Mouse (Mus musculus): ENCODE measurements at regions not wholly inside any gene's neighbourhood (a gene's known extent, or its start where the extent isn't known, plus 50 kb on each side); places are given as distances from the start of the nearest gene placed in this dataset.

GRCm38 (mm10) chr5:85677872-85678271 lies 387.5 kb downstream of the Cenpc1 start:
- Histone ChIP-seq H3K4me1 (replicated peaks; ENCODE audit: low read depth, low read length) (no peaks in the 10 kb centered on the region), H3K36me3 (ENCODE audit: insufficient read depth, low read length) (no peaks in the 10 kb centered on the region), H3K9me3 (ENCODE audit: low read length) (no peaks in the 10 kb centered on the region), H3K4me3 (replicated peaks; ENCODE audit: low read length) (no peak overlapping the region), H3K27me3 (ENCODE audit: insufficient read depth, low read length) (no peaks in the 10 kb centered on the region)
- no peak for TF ChIP-seq NANOG (IDR thresholded peaks at IDR 0.05; ENCODE audit: borderline replicate concordance, low read length)
- no peak for TF ChIP-seq CTCF (conservative IDR thresholded peaks at IDR 0.05; ENCODE audit: low read length)
- no peak for TF ChIP-seq POU5F1 (IDR thresholded peaks at IDR 0.05; ENCODE audit: borderline replicate concordance, low read length)

GRCm38 (mm10) chr5:85671121-85671520 lies 394.3 kb downstream of the Cenpc1 start:
- no peaks in the 10 kb centered on the region for H3K4me1 ChIP-seq (replicated peaks; ENCODE audit: low read depth, low read length)

GRCm38 (mm10) chr5:85661487-85661886 lies 403.9 kb downstream of the Cenpc1 start:
- H3K36me3 ChIP-seq (ENCODE audit: insufficient read depth, low read length): no peaks in the 10 kb centered on the region
- TF ChIP-seq CTCF (conservative IDR thresholded peaks at IDR 0.05; ENCODE audit: low read length) (no peak), POU5F1 (IDR thresholded peaks at IDR 0.05; ENCODE audit: borderline replicate concordance, low read length) (no peak), NANOG (IDR thresholded peaks at IDR 0.05; ENCODE audit: borderline replicate concordance, low read length) (no peak)
- H3K4me1 ChIP-seq (replicated peaks; ENCODE audit: low read depth, low read length): no peaks in the 10 kb centered on the region
- H3K27me3 ChIP-seq (ENCODE audit: insufficient read depth, low read length): no peaks in the 10 kb centered on the region
- no peak overlapping the region for H3K4me3 ChIP-seq (replicated peaks; ENCODE audit: low read length)
- H3K9me3 ChIP-seq (ENCODE audit: low read length): no peaks in the 10 kb centered on the region

More at GRCm38 (mm10) chr5:85671121-85671520, 394.3 kb downstream of the Cenpc1 start:
- no peak for TF ChIP-seq CTCF (conservative IDR thresholded peaks at IDR 0.05; ENCODE audit: low read length)
- no peak for TF ChIP-seq POU5F1 (IDR thresholded peaks at IDR 0.05; ENCODE audit: borderline replicate concordance, low read length)
- Histone ChIP-seq H3K9me3 (ENCODE audit: low read length) (no peaks in the 10 kb centered on the region), H3K4me3 (replicated peaks; ENCODE audit: low read length) (no peak overlapping the region), H3K27me3 (ENCODE audit: insufficient read depth, low read length) (no peaks in the 10 kb centered on the region), H3K36me3 (ENCODE audit: insufficient read depth, low read length) (no peaks in the 10 kb centered on the region)

- TF ChIP-seq NANOG (IDR thresholded peaks at IDR 0.05; ENCODE audit: borderline replicate concordance, low read length): no peak
- TF ChIP-seq POU5F1 (IDR thresholded peaks at IDR 0.05; ENCODE audit: borderline replicate concordance, low read length): no peak
- TF ChIP-seq CTCF (conservative IDR thresholded peaks at IDR 0.05; ENCODE audit: low read length): no peak
- Histone ChIP-seq H3K36me3 (ENCODE audit: insufficient read depth, low read length) (no peaks in the 10 kb centered on the region), H3K4me3 (replicated peaks; ENCODE audit: low read length) (no peak overlapping the region), H3K27me3 (ENCODE audit: insufficient read depth, low read length) (no peaks in the 10 kb centered on the region), H3K4me1 (replicated peaks; ENCODE audit: low read depth, low read length) (no peaks in the 10 kb centered on the region), H3K9me3 (ENCODE audit: low read length) (no peaks in the 10 kb centered on the region)
Observed at GRCm38 (mm10) chr5:85621078-85621477, 444.3 kb downstream of the Cenpc1 start.

- H3K36me3 ChIP-seq (ENCODE audit: insufficient read depth, low read length): no peaks in the 10 kb centered on the region
- no peaks in the 10 kb centered on the region for H3K27me3 ChIP-seq (ENCODE audit: insufficient read depth, low read length)
- TF ChIP-seq CTCF (conservative IDR thresholded peaks at IDR 0.05; ENCODE audit: low read length) (no peak), POU5F1 (IDR thresholded peaks at IDR 0.05; ENCODE audit: borderline replicate concordance, low read length) (no peak), NANOG (IDR thresholded peaks at IDR 0.05; ENCODE audit: borderline replicate concordance, low read length) (no peak)
- H3K4me1 ChIP-seq (replicated peaks; ENCODE audit: low read depth, low read length): no peaks in the 10 kb centered on the region
- no peaks in the 10 kb centered on the region for H3K9me3 ChIP-seq (ENCODE audit: low read length)
- no peak overlapping the region for H3K4me3 ChIP-seq (replicated peaks; ENCODE audit: low read length)
Observed at GRCm38 (mm10) chr5:85614783-85615182, 450.6 kb downstream of the Cenpc1 start.

GRCm38 (mm10) chr5:85612606-85613005 lies 452.8 kb downstream of the Cenpc1 start:
- no peak for TF ChIP-seq CTCF (conservative IDR thresholded peaks at IDR 0.05; ENCODE audit: low read length)
- TF ChIP-seq NANOG (IDR thresholded peaks at IDR 0.05; ENCODE audit: borderline replicate concordance, low read length): no peak
- no peak for TF ChIP-seq POU5F1 (IDR thresholded peaks at IDR 0.05; ENCODE audit: borderline replicate concordance, low read length)
- H3K4me3 ChIP-seq (replicated peaks; ENCODE audit: low read length): no peak overlapping the region
- no peaks in the 10 kb centered on the region for H3K36me3 ChIP-seq (ENCODE audit: insufficient read depth, low read length)
- no peaks in the 10 kb centered on the region for H3K27me3 ChIP-seq (ENCODE audit: insufficient read depth, low read length)
- H3K4me1 ChIP-seq (replicated peaks; ENCODE audit: low read depth, low read length): no peaks in the 10 kb centered on the region
- no peaks in the 10 kb centered on the region for H3K9me3 ChIP-seq (ENCODE audit: low read length)

- TF ChIP-seq POU5F1 (IDR thresholded peaks at IDR 0.05; ENCODE audit: borderline replicate concordance, low read length) (no peak), CTCF (conservative IDR thresholded peaks at IDR 0.05; ENCODE audit: low read length) (no peak), NANOG (IDR thresholded peaks at IDR 0.05; ENCODE audit: borderline replicate concordance, low read length) (no peak)
- H3K4me3 ChIP-seq (replicated peaks; ENCODE audit: low read length): no peak overlapping the region
- no peaks in the 10 kb centered on the region for H3K4me1 ChIP-seq (replicated peaks; ENCODE audit: low read depth, low read length)
- H3K27me3 ChIP-seq (ENCODE audit: insufficient read depth, low read length): no peaks in the 10 kb centered on the region
- no peaks in the 10 kb centered on the region for H3K36me3 ChIP-seq (ENCODE audit: insufficient read depth, low read length)
- H3K9me3 ChIP-seq (ENCODE audit: low read length): no peaks in the 10 kb centered on the region
Observed at GRCm38 (mm10) chr5:85609104-85609503, 456.3 kb downstream of the Cenpc1 start.

GRCm38 (mm10) chr5:85598164-85598563 lies 467.2 kb downstream of the Cenpc1 start:
- H3K4me3 ChIP-seq (replicated peaks; ENCODE audit: low read length): no peak overlapping the region
- no peaks in the 10 kb centered on the region for H3K4me1 ChIP-seq (replicated peaks; ENCODE audit: low read depth, low read length)
- no peaks in the 10 kb centered on the region for H3K27me3 ChIP-seq (ENCODE audit: insufficient read depth, low read length)
- H3K36me3 ChIP-seq (ENCODE audit: insufficient read depth, low read length): no peaks in the 10 kb centered on the region
- TF ChIP-seq POU5F1 (IDR thresholded peaks at IDR 0.05; ENCODE audit: borderline replicate concordance, low read length) (no peak), NANOG (IDR thresholded peaks at IDR 0.05; ENCODE audit: borderline replicate concordance, low read length) (no peak), CTCF (conservative IDR thresholded peaks at IDR 0.05; ENCODE audit: low read length) (no peak)
- no peaks in the 10 kb centered on the region for H3K9me3 ChIP-seq (ENCODE audit: low read length)

- TF ChIP-seq CTCF (conservative IDR thresholded peaks at IDR 0.05; ENCODE audit: low read length) (no peak), POU5F1 (IDR thresholded peaks at IDR 0.05; ENCODE audit: borderline replicate concordance, low read length) (no peak), NANOG (IDR thresholded peaks at IDR 0.05; ENCODE audit: borderline replicate concordance, low read length) (no peak)
- H3K4me1 ChIP-seq (replicated peaks; ENCODE audit: low read depth, low read length): no peaks in the 10 kb centered on the region
- H3K36me3 ChIP-seq (ENCODE audit: insufficient read depth, low read length): no peaks in the 10 kb centered on the region
- H3K9me3 ChIP-seq (ENCODE audit: low read length): no peaks in the 10 kb centered on the region
- no peak overlapping the region for H3K4me3 ChIP-seq (replicated peaks; ENCODE audit: low read length)
- H3K27me3 ChIP-seq (ENCODE audit: insufficient read depth, low read length): no peaks in the 10 kb centered on the region
Observed at GRCm38 (mm10) chr5:85595082-85595447, 470.3 kb downstream of the Cenpc1 start.
